Mouse (Mus musculus): ENCODE data around the gene Map2k5. TPM values are rescaled to one million over a fixed set of nuclear protein-coding genes. Genes with fewer than 3 reads are reported as not detected.

Gene Map2k5
- polyA plus RNA-seq, 1 experiment from 2014 or later = 32.5 TPM

GRCm38 (mm10) chr9:63181337-63182178 lies 196.1 kb downstream of the Map2k5 start:
- H3K27me3 ChIP-seq = no peaks in the 10 kb centered on the region
- no peak overlapping the region for H3K4me3 ChIP-seq
- H3K9ac ChIP-seq = no peak overlapping the region
- no peaks in the 10 kb centered on the region for H3K36me3 ChIP-seq
- ATAC-seq (ENCODE audit: borderline replicate concordance, extremely low read depth, low FRiP score, low TSS enrichment) = no peak
- H3K4me1 ChIP-seq = no peaks in the 10 kb centered on the region
- no peak overlapping the region for H3K27ac ChIP-seq
- no peak overlapping the region for H3K4me2 ChIP-seq
- H3K9me3 ChIP-seq = no peaks in the 10 kb centered on the region
- 64% methylated on average over 11 of the region's 11 CpGs for WGBS

- H3K4me1 ChIP-seq = no peaks in the 10 kb centered on the region
- no peaks in the 10 kb centered on the region for H3K36me3 ChIP-seq
- H3K27ac ChIP-seq = no peak overlapping the region
- H3K27me3 ChIP-seq = no peaks in the 10 kb centered on the region
- 75% methylated on average over 8 of the region's 8 CpGs for WGBS
- H3K9ac ChIP-seq = no peak overlapping the region
- ATAC-seq (ENCODE audit: borderline replicate concordance, extremely low read depth, low FRiP score, low TSS enrichment) = no peak
- H3K9me3 ChIP-seq = no peaks in the 10 kb centered on the region
- H3K4me3 ChIP-seq = no peak overlapping the region
- H3K4me2 ChIP-seq = no peak overlapping the region
Observed at GRCm38 (mm10) chr9:63178296-63178695, 199.4 kb downstream of the Map2k5 start.

GRCm38 (mm10) chr9:63174001-63174721 lies 203.5 kb downstream of the Map2k5 start:
- H3K4me1 ChIP-seq = no peaks in the 10 kb centered on the region
- no peaks in the 10 kb centered on the region for H3K27me3 ChIP-seq
- H3K36me3 ChIP-seq = no peaks in the 10 kb centered on the region
- H3K9me3 ChIP-seq = no peaks in the 10 kb centered on the region
- no peak overlapping the region for H3K9ac ChIP-seq
- 84% methylated on average over 8 of the region's 8 CpGs for WGBS
- no peak for ATAC-seq (ENCODE audit: borderline replicate concordance, extremely low read depth, low FRiP score, low TSS enrichment)
- H3K4me2 ChIP-seq = no peak overlapping the region
- H3K4me3 ChIP-seq = no peak overlapping the region
- no peak overlapping the region for H3K27ac ChIP-seq

GRCm38 (mm10) chr9:63171951-63172350 lies 205.8 kb downstream of the Map2k5 start:
- Histone ChIP-seq H3K27ac (no peak overlapping the region), H3K4me3 (no peak overlapping the region), H3K27me3 (no peaks in the 10 kb centered on the region), H3K4me2 (no peak overlapping the region), H3K9ac (no peak overlapping the region), H3K9me3 (no peaks in the 10 kb centered on the region), H3K36me3 (no peaks in the 10 kb centered on the region), H3K4me1 (no peaks in the 10 kb centered on the region)
- WGBS = 44% methylated on average over 2 of the region's 2 CpGs
- no peak for ATAC-seq (ENCODE audit: borderline replicate concordance, extremely low read depth, low FRiP score, low TSS enrichment)

GRCm38 (mm10) chr9:63169127-63169526 lies 208.6 kb downstream of the Map2k5 start:
- H3K4me2 ChIP-seq = no peak overlapping the region
- H3K36me3 ChIP-seq = no peaks in the 10 kb centered on the region
- H3K9ac ChIP-seq = no peak overlapping the region
- 79% methylated on average over 1 of the region's 1 CpGs for WGBS
- no peaks in the 10 kb centered on the region for H3K9me3 ChIP-seq
- no peak for ATAC-seq (ENCODE audit: borderline replicate concordance, extremely low read depth, low FRiP score, low TSS enrichment)
- H3K4me1 ChIP-seq = no peaks in the 10 kb centered on the region
- no peak overlapping the region for H3K27ac ChIP-seq
- no peaks in the 10 kb centered on the region for H3K27me3 ChIP-seq
- no peak overlapping the region for H3K4me3 ChIP-seq

- no peak overlapping the region for H3K4me2 ChIP-seq
- H3K4me1 ChIP-seq = no peaks in the 10 kb centered on the region
- no peaks in the 10 kb centered on the region; the same call in 1 of the 2 replicates for H3K36me3 ChIP-seq
- H3K27ac ChIP-seq = no peak overlapping the region
- no peak overlapping the region for H3K4me3 ChIP-seq
- ATAC-seq (ENCODE audit: borderline replicate concordance, extremely low read depth, low FRiP score, low TSS enrichment) = no peak
- H3K9ac ChIP-seq = no peak overlapping the region
- WGBS = 45% methylated on average over 9 of the region's 9 CpGs
- H3K27me3 ChIP-seq = peaks cover 2% of the 10 kb centered on the region; the same call in 1 of the 2 replicates
- no peaks in the 10 kb centered on the region for H3K9me3 ChIP-seq
Observed at GRCm38 (mm10) chr9:63165070-63165469, 212.6 kb downstream of the Map2k5 start.

- Histone ChIP-seq H3K27ac (no peak overlapping the region), H3K27me3 (peaks cover 8% of the 10 kb centered on the region; the same call in 1 of the 2 replicates), H3K36me3 (no peaks in the 10 kb centered on the region; the same call in 1 of the 2 replicates), H3K9me3 (no peaks in the 10 kb centered on the region), H3K4me1 (no peaks in the 10 kb centered on the region), H3K9ac (no peak overlapping the region), H3K4me3 (no peak overlapping the region), H3K4me2 (no peak overlapping the region)
- peak; percentile 28; the same call in 1 of the 2 replicates for ATAC-seq (ENCODE audit: borderline replicate concordance, extremely low read depth, low FRiP score, low TSS enrichment)
- WGBS = 73% methylated on average over 8 of the region's 8 CpGs
Observed at GRCm38 (mm10) chr9:63163756-63164155, 213.9 kb downstream of the Map2k5 start.

- ATAC-seq (ENCODE audit: borderline replicate concordance, extremely low read depth, low FRiP score, low TSS enrichment) = no peak
- peaks cover 20% of the 10 kb centered on the region for H3K4me1 ChIP-seq
- H3K9me3 ChIP-seq = no peaks in the 10 kb centered on the region
- WGBS = 30% methylated on average over 14 of the region's 14 CpGs
- H3K27me3 ChIP-seq = peaks cover 82% of the 10 kb centered on the region
- H3K36me3 ChIP-seq = no peaks in the 10 kb centered on the region
- H3K27ac ChIP-seq = no peak overlapping the region
- H3K9ac ChIP-seq = no peak overlapping the region
- H3K4me3 ChIP-seq = no peak overlapping the region
- no peak overlapping the region for H3K4me2 ChIP-seq
Observed at GRCm38 (mm10) chr9:63151949-63152348, 225.8 kb downstream of the Map2k5 start.

GRCm38 (mm10) chr9:63151072-63151870 lies 226.4 kb downstream of the Map2k5 start:
- no peaks in the 10 kb centered on the region for H3K9me3 ChIP-seq
- no peak overlapping the region for H3K9ac ChIP-seq
- H3K36me3 ChIP-seq = no peaks in the 10 kb centered on the region
- peaks cover 27% of the 10 kb centered on the region for H3K4me1 ChIP-seq
- no peak overlapping the region for H3K4me2 ChIP-seq
- H3K27ac ChIP-seq = no peak overlapping the region
- no peak overlapping the region for H3K4me3 ChIP-seq
- 3% methylated on average over 20 of the region's 20 CpGs for WGBS
- ATAC-seq (ENCODE audit: borderline replicate concordance, extremely low read depth, low FRiP score, low TSS enrichment) = peak; percentile 66
- H3K27me3 ChIP-seq = peaks cover 89% of the 10 kb centered on the region

GRCm38 (mm10) chr9:63150086-63150800 lies 227.5 kb downstream of the Map2k5 start:
- H3K4me3 ChIP-seq = no peak overlapping the region
- no peak for ATAC-seq (ENCODE audit: borderline replicate concordance, extremely low read depth, low FRiP score, low TSS enrichment)
- no peaks in the 10 kb centered on the region for H3K9me3 ChIP-seq
- H3K4me1 ChIP-seq = peaks cover 37% of the 10 kb centered on the region
- peaks cover 94% of the 10 kb centered on the region for H3K27me3 ChIP-seq
- H3K36me3 ChIP-seq = no peaks in the 10 kb centered on the region
- H3K4me2 ChIP-seq = no peak overlapping the region
- no peak overlapping the region for H3K27ac ChIP-seq
- H3K9ac ChIP-seq = no peak overlapping the region
- 2% methylated on average over 27 of the region's 27 CpGs for WGBS

- Histone ChIP-seq H3K27me3 (peaks cover 98% of the 10 kb centered on the region), H3K9me3 (no peaks in the 10 kb centered on the region), H3K36me3 (no peaks in the 10 kb centered on the region), H3K27ac (no peak overlapping the region), H3K4me3 (peak overlapping the region; percentile 44), H3K4me1 (peaks cover 46% of the 10 kb centered on the region), H3K4me2 (peak overlapping the region; percentile 65), H3K9ac (no peak overlapping the region)
- WGBS = 2% methylated on average over 18 of the region's 20 CpGs
- no peak; the same call in 1 of the 2 replicates for ATAC-seq (ENCODE audit: borderline replicate concordance, extremely low read depth, low FRiP score, low TSS enrichment)
Observed at GRCm38 (mm10) chr9:63149372-63149766, 228.3 kb downstream of the Map2k5 start.

Data from lung, embryonic 15.5 days (tissue).